Mouse (Mus musculus): ENCODE measurements around the gene Rpsa.
A peak's percentile ranks its signal among the peaks of the same experiment; 100 is the strongest.

Gene Rpsa

DNA sequence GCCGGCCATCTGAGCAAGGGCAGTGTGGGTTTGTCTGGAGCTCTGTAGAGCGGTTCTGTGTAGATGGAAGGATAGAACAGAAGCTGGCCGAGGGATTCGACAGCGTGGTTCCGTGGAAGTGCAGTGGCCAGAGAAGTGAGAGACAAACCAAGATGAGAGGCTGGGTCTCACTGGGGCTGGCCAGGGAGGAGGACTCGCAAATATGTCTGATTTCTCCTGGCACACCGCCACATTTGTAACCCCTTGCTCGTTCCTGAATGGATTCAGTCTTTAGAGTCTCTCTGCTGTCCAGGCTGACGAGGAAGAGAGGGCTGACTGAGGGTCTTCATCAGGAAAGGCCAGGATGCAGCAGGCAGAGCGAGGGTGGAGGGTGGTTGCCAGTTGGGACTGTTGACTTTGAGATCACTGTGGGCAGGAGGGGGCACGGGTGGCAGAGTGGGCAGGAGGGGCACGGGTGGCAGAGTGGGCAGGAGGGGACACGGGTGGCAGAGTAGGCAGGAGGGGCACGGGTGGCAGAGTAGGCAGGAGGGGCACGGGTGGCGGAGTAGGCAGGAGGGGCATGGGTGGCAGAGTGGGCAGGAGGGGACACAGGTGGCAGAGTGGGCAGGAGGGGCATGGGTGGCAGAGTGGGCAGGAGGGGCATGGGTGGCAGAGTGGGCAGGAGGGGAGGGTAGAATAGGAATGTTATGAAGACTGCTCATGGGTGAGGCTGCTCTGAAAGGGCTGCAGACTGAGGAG lies 13.3 kb upstream of the Rpsa start:
- DNase-seq: no peak

DNA sequence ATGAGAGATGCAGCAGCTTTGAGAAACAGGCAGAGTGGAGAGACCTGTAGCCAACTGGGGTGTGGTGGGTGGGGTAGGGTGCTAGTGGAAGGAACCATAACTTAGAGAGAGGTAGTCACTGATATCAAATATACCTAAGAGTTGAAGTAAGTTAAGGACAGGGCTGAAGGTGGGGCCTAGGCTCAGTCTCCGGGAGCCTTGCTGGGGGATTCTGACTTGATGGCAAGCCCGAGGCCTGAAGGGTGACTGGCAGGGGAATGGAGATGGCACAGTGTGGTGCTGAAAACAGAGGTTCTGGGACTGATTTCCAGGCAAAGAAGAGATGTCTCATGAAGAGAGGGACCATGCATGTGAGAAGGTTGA lies 12.7 kb upstream of the Rpsa start:
- DNase-seq: no peak

DNA sequence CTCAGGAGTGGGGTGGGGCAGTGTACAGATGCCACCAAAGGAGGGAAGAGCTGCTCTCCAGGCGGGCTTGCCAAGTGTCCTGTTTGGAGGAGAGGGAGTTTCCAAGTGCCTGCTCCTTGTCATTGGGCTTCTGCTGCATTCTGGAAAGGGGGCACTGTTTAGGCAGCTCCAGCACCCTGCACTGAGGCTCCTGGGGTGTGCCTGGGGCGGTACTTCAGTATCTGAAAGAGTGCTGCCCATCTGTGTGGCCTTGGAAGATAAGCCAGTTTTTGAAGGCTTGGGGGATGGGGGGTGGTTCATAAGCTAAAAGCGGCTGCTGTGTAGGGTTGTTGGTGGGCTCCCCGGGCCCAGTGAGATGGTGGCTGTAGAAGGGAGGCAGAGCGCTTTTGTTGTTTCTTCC lies 11.9 kb upstream of the Rpsa start:
- DNase-seq: no peak

DNA sequence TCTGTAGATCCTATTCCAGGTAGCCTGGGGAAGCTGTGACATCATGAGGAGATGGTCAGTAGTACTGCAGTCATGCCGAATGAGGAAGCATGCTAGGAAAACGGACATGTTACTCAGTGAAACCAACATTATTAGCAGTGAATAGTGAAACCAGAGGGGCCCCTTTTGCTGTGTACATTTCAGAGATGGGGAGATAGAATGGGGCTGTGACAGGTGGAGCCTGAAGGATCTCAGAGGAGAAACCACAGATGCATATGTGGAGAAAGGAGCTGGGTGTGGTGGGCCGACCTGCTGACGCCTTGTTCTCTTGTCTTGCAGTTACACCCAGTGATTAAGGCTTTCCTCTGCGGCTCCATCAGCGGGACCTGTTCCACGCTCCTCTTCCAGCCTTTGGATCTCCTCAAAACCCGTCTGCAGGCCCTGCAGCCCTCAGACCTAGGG lies 11.3 kb upstream of the Rpsa start:
- DNase-seq: no peak

DNA sequence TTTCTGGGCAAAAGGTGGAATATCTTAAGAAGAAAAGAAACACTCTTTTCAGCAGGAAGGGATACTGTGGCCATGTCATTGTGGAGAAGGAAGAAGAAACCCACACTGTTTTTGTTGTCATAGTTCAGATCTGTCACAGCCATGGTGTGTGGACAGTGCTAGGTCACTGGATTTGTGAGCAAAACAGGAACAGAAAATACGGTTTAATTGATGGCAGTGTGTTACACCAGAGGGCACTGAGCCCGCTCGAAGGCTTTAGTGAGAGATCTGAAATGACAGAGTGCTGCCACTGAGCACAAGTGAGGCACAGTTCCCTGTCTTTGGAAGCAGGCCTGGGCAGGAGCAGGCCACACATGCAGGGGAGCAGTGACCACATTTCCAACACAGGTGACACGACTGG lies 9.3 kb upstream of the Rpsa start:
- DNase-seq: no peak

DNA sequence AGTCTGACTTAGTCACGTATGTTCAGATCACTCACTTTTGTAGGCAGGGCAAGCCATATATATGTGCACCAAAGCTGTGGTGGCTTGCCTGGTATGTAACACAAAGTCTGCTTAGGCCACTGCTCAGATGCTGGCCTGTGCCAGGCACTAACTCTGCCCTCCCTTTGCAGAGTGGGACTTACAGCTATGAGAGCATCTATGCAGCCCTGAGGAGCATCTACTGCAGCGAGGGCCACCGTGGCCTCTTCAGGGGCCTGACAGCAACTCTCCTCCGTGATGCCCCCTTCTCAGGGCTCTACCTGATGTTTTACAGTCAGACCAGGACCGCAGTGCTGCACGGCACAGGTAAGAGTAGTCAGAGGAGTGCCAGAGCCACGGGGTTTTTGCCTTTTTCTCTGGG lies 7.0 kb upstream of the Rpsa start:
- no peak for DNase-seq

DNA sequence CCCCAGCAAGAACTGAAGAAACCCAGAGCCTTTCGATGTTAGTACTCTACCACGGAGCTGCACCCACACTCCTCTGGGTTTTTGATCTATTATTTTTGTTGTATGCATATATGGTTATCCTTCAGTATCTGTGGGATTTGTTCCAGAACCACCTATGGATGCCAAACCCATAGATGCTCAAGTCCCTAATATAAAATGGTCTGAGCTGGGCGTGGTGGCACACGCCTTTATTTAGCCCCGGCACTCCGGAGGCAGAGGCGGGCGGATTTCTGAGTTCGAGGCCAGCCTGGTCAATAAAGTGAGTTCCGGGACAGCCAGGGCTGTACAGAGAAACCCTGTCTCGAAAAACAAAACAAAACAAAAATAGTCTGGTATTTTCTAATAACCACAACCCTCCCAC lies 621 bp upstream of the Rpsa start:
- peak; percentile 54 for DNase-seq

DNA sequence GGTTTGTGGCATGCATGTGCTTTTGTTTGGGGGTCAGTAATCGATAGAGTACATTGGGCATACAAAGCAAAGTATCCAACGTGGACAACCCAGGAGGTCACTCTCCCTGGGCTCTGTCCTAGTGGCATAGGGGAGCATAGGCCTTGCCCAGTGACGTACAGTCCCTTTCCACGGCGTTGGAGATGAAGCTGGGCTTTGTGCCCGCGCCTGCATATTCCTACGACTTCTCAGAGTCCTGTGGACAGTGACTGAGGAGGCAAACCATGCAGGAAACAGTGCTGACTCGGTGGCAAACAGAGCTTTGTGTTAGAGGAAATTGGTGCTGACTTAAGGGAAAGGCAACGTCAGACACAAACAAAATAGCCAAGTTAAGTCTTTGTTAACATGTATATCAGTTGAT lies 1.8 kb downstream of the Rpsa start:
- DNase-seq: no peak

DNA sequence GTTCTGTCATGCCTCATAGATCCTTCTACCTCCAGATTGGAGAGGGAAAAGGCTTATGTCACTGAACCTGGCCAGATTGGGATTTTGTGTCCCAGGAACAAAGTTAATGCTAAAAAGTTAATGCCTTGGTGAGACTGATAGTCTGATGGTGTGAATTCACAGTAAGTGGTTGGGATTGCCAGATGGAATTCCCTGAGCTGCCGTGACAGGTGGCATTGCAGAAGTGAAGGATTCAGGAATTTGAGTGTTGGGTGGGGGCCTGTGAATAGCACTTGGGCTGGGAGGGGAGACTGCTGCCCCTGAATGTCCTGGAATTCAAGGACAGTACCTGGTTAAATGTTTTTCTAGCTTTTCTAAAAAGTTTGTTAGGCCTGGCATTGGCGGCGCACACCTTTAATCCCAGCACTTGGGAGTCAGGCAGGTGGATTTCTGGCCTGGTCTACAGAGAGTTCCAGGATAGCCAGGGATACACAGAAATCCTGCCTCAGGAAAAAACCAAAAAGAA lies 4.3 kb downstream of the Rpsa start:
- no peak for DNase-seq

DNA sequence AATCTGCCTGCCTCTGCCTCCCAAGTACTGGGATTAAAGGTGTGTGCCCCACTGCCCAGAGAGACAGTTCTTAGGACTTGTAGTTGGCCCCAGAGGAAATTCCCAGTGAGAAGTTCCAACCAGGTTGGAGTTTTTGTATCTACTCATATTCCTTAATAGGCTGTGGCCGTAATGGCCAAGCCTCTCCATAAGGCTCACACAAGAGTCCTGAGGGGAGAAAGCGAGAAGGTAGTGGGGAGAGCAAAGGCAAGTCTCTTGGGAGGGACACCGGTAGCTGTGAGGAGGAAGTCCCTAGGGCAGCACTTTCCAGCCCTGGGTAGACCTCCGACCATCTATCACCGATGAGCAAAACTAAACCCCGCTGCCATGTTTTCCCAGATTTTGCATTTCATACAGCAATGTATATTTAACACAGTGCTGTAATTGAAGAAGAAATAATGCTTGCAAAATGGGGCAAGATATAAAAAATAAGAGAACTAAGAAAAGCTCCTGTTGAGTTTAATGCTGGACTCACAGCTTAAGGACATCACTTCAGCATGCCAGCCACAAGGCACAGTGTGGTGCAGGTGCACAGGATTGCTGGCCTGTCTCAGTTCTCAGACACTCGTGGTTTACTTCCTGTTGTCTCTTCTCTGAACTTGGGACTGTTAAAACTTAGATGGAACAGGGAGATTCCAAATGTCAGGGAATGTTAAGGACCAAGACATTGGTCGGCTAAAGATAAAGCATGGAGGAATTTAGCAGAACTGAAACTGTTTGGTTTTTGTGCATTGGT lies 5.7 kb downstream of the Rpsa start:
- no peak for DNase-seq

DNA sequence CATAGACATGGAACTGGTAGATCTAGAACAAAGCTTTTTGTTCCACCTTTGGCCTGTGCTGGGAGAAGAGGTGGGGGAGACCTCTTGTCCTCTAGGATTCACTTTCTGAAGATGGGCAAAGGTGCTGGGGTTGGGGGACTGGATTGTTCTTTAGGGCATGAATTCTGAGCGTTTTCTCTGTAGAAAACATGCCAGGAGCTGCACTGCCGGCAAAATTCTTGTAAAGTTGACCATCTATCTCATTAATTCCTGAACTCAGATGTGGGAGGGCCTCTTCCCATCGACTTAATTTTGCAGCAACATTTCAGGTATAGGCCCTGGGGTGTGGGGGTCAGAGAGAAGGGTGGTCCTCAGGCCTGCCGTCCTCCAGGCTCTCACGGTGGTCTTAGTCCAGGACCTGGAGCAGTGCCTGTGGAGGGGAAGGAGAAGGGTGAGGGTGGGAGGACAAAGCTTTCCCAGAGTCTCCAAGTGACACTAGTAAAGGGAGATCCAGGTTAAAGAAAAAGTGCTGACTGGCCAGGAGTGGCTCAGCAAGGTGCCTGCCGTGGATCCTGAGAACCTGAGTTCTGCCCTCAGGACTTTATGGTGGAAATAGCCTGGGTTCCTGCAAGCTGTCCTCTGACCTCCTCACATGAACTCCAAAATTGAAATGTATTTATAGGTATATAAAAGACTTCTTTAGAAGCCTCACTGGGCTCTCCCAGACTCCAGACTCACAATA lies 6.4 kb downstream of the Rpsa start:
- DNase-seq: no peak

DNA sequence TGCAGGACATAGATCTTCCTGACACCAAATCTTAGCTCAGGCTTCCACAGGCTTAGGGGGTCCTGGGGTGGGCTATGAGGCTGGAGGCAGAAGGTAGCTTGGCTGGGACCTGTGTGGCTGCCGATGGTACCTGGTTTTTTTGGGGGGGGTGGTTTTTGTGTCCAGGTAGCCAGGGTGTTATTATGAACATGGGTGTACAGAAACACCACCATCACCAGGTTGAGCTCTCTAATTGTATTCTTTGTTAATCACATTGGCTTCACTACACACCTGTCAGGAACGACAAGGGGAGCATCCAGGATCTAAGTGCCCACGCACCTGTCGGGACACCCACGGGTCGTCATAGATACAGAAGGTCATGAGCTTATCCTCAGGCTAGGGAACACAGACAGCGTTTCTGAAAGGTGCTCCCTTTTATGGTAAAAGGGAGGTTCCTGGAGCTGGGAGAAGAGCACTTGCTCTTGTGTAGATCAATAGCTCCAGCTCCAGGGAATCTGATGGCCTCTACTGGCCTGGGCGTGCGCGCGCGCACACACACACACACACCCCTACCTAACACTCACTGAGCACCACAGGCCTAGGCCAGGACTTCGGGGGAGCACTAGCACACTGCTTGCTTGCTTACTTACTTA lies 7.2 kb downstream of the Rpsa start:
- DNase-seq: no peak

DNA sequence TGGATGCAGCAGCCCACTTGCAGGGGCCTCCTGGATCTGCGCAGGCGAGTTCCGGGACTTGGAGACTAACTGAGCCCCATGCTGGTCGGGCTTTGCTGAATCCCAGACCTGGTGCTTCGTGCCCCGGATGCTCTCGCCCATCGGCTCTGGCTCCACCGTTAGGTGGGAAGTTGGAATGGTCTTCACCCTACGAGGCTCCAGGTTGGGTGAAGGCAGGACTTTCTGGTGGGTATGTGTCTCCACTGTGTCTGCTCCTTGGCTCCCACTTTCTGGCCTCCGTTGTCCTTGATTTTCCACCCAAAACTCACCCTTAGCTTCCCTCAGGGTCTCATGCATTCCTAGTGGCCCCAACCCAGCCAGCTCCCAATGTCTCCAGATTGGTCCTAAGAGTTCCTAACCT lies 8.0 kb downstream of the Rpsa start:
- no peak for DNase-seq

DNA sequence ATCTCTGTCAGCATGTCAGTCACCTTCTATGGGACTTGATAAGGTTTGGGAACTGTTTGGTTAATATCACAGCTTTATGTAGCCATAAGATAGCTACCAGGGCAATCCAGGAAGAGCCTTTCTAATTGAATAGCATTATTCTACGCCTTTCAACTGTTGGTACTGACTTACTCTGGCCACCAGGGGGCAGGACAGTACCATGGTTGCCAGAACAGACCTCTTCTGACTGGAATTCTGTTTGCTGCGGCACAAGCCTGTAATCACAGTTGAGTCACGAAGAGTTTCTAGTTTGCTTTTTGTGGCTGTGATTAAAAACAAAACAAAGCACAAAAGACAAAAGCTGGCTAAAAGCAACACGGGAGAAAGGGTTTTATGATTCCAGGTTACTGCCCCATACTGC lies 13.2 kb downstream of the Rpsa start:
- DNase-seq: peak; percentile 57

DNA sequence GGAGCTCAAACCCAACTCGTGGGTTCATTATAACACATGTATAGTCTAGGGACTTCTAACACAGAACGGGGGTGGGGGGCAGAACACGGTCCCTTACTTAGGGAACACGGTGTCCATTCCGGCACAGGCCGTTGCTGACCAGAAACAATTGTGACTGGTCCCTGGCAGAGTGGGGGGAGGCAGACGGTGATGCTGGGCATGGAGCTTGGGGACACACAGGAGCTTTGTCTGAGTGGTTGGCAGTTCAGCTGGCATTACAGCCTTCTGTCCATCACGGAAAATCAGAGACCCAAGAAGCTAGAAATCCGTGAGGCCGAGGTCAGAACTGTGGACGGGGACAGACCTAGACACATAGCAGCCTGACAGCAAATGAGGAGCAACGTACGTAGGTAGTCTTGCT lies 17.0 kb downstream of the Rpsa start:
- no peak for DNase-seq

DNA sequence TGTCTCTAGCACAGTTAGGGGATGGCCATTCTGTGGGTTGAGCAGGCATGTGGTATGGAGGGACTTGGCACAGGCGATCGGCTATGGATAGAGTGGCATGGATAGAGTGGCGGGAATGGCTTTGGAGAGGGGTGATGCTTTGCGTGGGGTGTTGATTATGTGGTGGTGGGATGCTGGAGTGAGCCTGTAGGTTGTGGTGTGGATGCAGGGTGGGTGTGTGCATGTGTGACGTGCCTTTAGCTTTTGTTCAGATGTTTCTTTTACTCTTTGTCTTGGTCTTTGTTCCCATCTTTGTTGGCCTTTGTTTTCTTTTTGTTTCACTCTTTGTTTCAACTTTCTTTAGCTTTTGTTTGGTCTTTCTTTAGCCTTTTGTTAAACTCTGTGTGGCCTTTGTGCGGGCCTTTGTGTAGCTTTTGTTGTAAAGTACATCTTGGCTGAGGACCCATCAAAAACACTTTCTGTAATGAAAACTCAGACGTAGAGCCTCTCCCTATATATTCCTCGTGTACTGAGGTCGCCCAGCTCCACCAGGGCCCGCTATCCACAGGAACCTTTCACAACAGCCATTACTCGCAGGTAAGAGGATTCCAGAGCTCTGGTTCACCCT lies 21.8 kb downstream of the Rpsa start, which contains the start of gene Mobp:
TSS of gene Mobp (plus strand) at position 486 of the 607 bp plus-strand sequence.
- peak; percentile 21 for DNase-seq

DNA sequence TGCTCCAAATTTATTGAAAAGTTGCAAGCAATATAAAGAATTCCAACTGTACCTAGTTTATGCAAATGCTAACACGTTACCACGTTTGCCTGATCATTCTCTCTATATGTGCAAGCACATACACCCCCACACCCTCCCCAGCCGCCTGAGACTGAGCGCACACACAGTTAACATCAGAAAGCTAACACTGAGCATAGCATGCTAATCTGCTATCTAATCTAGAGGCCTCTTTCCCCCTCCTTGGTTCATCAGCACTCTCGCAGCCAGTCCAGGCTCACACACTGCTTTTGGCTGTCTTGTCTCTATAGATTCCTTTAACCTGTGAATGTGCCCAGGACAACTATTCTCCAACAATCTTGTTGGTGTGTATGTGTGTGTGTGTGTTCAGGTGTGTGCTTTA lies 23.7 kb downstream of the Rpsa start:
- no peak for DNase-seq

DNA sequence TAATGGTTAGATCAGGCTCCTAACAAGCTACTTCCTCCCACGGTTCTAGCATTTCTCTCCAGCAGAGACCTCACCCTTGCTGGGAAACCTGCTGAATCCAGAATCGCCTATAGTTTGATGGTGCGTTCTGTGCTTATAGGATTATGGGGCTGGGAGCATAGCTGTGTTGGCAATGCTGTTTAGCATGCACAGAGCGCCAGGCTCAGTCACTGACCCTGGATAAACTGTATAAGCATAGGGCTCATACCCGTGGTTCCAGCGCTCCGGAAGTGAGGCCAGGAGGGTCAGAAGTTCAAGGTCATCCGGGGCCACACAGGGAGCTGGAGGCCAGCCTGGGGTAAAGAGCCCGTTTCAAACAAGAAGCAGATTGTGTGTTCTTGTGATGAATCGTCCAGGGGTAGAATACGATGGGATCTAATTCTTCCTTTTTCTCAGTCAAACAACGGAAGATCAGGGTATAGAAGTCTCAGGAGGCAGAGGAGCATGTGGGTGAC lies 24.5 kb downstream of the Rpsa start:
- DNase-seq: no peak

DNA sequence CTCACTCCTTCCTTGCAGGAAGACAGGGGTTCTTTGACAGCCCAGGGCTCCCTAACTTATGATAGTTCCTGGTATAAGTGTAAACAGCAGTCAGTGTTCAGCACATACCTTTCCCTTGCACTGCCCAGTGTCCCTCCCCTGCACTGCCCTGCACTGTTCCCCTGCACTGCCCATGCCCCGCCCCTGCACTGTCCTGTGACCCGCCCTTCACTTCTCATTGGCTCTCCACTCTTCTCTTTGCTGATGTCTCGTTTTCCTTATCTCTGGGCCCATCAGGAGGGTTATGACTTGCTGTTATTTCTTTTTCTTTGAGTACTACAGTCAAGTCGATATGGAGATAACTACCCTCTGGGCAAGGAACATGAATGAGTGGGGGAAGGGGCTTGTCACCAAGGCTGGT lies 30.6 kb downstream of the Rpsa start:
- DNase-seq: no peak

DNA sequence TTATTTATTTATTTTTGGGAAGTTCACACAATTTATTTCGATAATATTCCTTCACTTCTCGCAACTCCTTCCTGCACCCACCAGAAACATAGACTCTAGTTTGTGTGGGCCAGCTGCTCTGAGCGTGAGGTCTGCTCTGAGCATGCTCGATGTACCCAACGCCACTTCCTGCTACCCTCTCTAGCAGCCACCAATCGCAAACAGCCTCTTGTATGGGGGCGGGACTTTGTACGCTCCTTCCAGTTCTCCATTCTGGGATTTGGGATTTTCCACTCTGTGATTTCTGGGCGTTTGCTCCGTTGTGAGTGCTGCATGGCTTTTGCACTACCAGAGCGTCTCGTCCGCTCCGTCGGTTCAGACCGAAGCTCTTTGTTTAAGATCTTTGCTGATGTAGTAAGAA lies 36.4 kb downstream of the Rpsa start:
- no peak for DNase-seq

DNA sequence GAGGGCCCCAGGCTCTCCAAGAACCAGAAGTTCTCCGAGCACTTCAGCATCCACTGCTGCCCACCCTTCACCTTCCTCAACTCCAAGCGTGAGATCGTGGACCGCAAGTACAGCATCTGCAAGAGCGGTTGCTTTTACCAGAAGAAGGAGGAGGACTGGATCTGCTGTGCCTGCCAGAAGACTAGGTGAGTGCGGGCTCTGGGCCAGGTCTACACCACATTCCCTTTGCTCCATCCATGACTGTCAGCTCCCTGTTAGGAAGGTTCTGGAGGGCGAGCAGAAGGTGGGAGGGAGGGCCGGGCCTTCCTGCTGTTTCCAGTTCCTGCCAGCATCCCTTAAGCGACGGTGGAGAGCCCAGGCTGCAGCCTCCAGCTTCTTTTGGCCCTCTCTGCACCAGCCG lies 40.3 kb downstream of the Rpsa start:
- DNase-seq: no peak

DNA sequence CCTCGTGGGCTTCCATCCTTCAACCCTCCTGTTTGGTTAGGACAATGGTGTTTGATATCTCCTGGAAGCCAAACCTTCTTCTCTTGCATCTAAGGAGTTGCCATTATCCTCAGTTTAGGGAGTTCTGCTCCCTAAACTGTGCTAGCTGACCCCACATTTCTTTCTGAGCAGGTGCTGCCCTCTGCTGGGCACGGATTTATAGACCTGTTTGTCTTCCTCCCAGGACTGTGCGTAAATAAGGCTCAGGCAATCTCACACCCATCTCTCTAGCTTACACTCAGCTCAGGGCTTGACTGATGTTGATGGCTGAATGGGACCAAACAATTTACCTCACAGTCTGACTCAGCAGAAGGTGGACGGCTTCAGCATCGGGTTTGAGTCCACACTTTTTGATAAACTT lies 43.8 kb downstream of the Rpsa start:
- peak; percentile 41 for DNase-seq
